Mouse (Mus musculus) midbrain, embryonic 15.5 days (tissue): Measurements from ENCODE around the gene Ppard. TPM values are rescaled to one million over a fixed set of nuclear protein-coding genes. Genes with fewer than 3 reads are reported as not detected.

Source experiments
- ATAC-seq: fragments of 200-750 bp; cut with Nextera tagmentation; replicated peaks from 2 replicates; pipeline ENCODE4 v1.8.0; 2017; ENCODE audit warnings: moderate TSS enrichment
- H3K27ac ChIP-seq: fragments of 300-500 bp; sonication (generic); 2 replicates; pipeline ENCODE4 v1.5.1; 2015; ENCODE audit warnings: mild to moderate bottlenecking, inconsistent platforms
- H3K27me3 ChIP-seq: fragments of 300-500 bp; sonication (generic); replicated peaks from 2 replicates; pipeline ENCODE4 v1.6.1; 2015; ENCODE audit warnings: inconsistent platforms
- H3K36me3 ChIP-seq: fragments of 300-500 bp; sonication (generic); replicated peaks from 2 replicates; pipeline ENCODE4 v1.6.1; 2015; ENCODE audit warnings: inconsistent platforms
- H3K4me1 ChIP-seq: fragments of 300-500 bp; sonication (generic); 2 replicates; pipeline ENCODE4 v1.6.1; 2015; ENCODE audit warnings: inconsistent platforms
- H3K4me2 ChIP-seq: fragments of 300-500 bp; sonication (generic); 2 replicates; pipeline ENCODE4 v1.6.1; 2015; ENCODE audit warnings: inconsistent platforms, mild to moderate bottlenecking, moderate library complexity
- H3K4me3 ChIP-seq: fragments of 300-500 bp; sonication (generic); 2 replicates; pipeline ENCODE4 v1.5.1; 2015; ENCODE audit warnings: mild to moderate bottlenecking, inconsistent platforms
- H3K9ac ChIP-seq: fragments of 300-500 bp; sonication (generic); 2 replicates; pipeline ENCODE4 v1.6.1; 2015; ENCODE audit warnings: mild to moderate bottlenecking, inconsistent platforms
- H3K9me3 ChIP-seq: fragments of 300-500 bp; sonication (generic); 2 replicates; pipeline ENCODE4 v1.6.1; 2016; ENCODE audit warnings: inconsistent platforms
- WGBS: fragments of 180-500 bp; shearing (Covaris S2); methylation state at CpG from one replicate; pipeline ENCODE4 v1.1.7; 2015; ENCODE audit warnings: mixed read lengths; 5-methylcytosine and 5-hydroxymethylcytosine counted together
- polyA plus RNA-seq: library from polyadenylated mRNA; unstranded; fragments of >200 nt; fragmentation: Nextera tagmentation; extraction: Ambion mirVana; gene quantifications from 2 replicates; pipeline ENCODE4 v1.2.1, GENCODE M21; 2015

The Ppard gene
- polyA plus RNA-seq = 1.8 TPM in 2 replicates

- H3K27me3 ChIP-seq = no peaks in the 10 kb centered on the region
- under 1% methylated on average over 51 of the region's 57 CpGs for WGBS
- peak within 1 kb of the TSS; percentile 93 for H3K4me2 ChIP-seq
- peak within 1 kb of the TSS; percentile 69 for H3K9ac ChIP-seq
- H3K4me1 ChIP-seq = peaks cover 17% of the 10 kb centered on the region
- H3K36me3 ChIP-seq = no peaks in the 10 kb centered on the region
- peak within 1 kb of the TSS; percentile 71 for H3K27ac ChIP-seq
- H3K9me3 ChIP-seq = no peaks in the 10 kb centered on the region
- H3K4me3 ChIP-seq = peak within 1 kb of the TSS; percentile 78
- ATAC-seq = peak; percentile 95
These were observed at the start of gene Ppard for GRCm38 (mm10) chr17:28232475-28233060. Gene Ppard (plus strand): TSS chr17:28232700.

- no peak for ATAC-seq
- Histone ChIP-seq H3K4me1 (peaks cover 15% of the 10 kb centered on the region; the same call in 1 of the 2 replicates), H3K36me3 (0 out of 2 replicates have a peak, but pooled peaks cover 4% of the 10 kb centered on the region), H3K4me3 (no peak overlapping the region), H3K4me2 (no peak overlapping the region), H3K9ac (no peak overlapping the region), H3K27me3 (no peaks in the 10 kb centered on the region), H3K9me3 (no peaks in the 10 kb centered on the region), H3K27ac (no peak overlapping the region; the same call in 1 of the 2 replicates)
- 85% methylated on average over 7 of the region's 7 CpGs for WGBS
These were observed 47.4 kb upstream of the Ppard start for GRCm38 (mm10) chr17:28184971-28185638.

DNA sequence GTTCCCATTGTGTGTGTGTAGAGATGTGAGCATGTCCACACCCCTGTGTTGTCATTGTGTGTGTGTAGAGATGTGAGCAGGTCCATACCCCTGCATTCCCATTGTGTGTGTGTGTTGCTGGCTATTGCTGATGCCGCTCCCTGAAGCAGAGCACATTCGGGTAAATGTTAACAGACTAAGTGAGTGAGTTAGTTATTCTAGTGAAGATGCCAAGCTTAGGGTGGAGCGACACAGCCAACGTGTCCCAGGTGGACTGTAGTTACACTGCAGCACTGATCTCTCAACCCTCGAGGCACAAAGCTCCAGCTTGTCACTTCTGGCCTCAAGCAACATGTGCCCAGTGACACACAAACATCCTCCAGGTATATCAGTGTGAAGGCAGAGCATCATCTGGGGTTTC is 44.2 kb upstream of the Ppard start:
- no peak overlapping the region for H3K27ac ChIP-seq
- no peak overlapping the region for H3K4me2 ChIP-seq
- H3K27me3 ChIP-seq = no peaks in the 10 kb centered on the region
- ATAC-seq = no peak
- H3K9ac ChIP-seq = no peak overlapping the region
- H3K9me3 ChIP-seq = no peaks in the 10 kb centered on the region
- H3K4me1 ChIP-seq = no peaks in the 10 kb centered on the region
- H3K4me3 ChIP-seq = no peak overlapping the region
- WGBS = 86% methylated on average over 5 of the region's 5 CpGs
- H3K36me3 ChIP-seq = peaks cover 20% of the 10 kb centered on the region

- no peak overlapping the region for H3K9ac ChIP-seq
- no peaks in the 10 kb centered on the region for H3K27me3 ChIP-seq
- H3K4me3 ChIP-seq = no peak overlapping the region
- H3K9me3 ChIP-seq = no peaks in the 10 kb centered on the region
- H3K36me3 ChIP-seq = peaks cover 33% of the 10 kb centered on the region
- no peak for ATAC-seq
- no peak overlapping the region for H3K27ac ChIP-seq
- 74% methylated on average over 1 of the region's 1 CpGs for WGBS
- H3K4me2 ChIP-seq = no peak overlapping the region
- H3K4me1 ChIP-seq = no peaks in the 10 kb centered on the region
These were observed 39.7 kb upstream of the Ppard start for GRCm38 (mm10) chr17:28192754-28193153.

DNA sequence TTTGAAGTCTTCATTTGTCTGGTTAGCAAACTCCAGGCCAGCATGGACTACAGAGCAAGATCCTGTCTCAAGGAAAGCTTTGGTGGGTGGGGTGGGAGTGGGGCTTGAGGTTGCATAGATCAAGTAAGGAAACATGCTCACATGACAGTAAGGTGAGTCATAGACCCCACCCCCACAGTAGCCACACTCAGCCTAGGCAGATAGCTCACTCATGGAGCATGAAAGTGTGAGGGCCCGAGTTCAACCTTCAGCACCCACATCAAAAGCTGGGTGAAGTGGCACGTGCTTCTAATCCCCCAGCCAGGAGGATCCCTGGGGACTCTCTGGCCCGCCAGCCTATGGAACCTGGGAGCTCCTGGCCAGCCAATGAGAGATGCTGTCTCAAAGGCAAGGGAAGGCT is 38.9 kb upstream of the Ppard start:
- Histone ChIP-seq H3K27me3 (no peaks in the 10 kb centered on the region), H3K4me3 (no peak overlapping the region), H3K4me1 (no peaks in the 10 kb centered on the region), H3K9me3 (no peaks in the 10 kb centered on the region), H3K27ac (no peak overlapping the region), H3K4me2 (no peak overlapping the region), H3K36me3 (peaks cover 33% of the 10 kb centered on the region), H3K9ac (no peak overlapping the region)
- 84% methylated on average over 3 of the region's 3 CpGs for WGBS
- no peak for ATAC-seq

DNA sequence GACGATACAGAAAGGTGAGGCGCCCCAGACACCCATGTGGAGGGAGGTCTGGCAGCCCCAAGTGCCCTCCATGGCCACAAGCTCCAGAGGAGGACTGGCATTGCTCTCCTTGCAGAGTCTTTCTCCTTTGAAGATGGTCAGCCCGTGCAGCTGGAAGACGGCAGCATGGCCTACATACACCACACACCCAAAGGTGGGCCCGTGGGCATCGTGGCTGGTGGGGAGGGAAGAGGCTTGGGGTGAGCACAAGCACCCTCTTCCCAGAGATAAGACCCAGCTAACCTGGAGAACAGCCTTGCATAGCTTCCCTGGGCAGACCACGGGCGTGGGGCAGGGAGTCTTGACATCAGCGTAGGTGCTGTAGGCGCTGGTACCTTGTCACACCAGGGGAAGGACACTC is 37.5 kb upstream of the Ppard start:
- H3K4me1 ChIP-seq = no peaks in the 10 kb centered on the region
- H3K36me3 ChIP-seq = peaks cover 37% of the 10 kb centered on the region

GRCm38 (mm10) chr17:28197646-28198045 is 34.9 kb upstream of the Ppard start:
- peaks cover 46% of the 10 kb centered on the region for H3K36me3 ChIP-seq
- no peak overlapping the region for H3K9ac ChIP-seq
- no peak overlapping the region for H3K4me2 ChIP-seq
- no peaks in the 10 kb centered on the region for H3K4me1 ChIP-seq
- H3K4me3 ChIP-seq = no peak overlapping the region
- ATAC-seq = no peak
- H3K27me3 ChIP-seq = no peaks in the 10 kb centered on the region
- H3K27ac ChIP-seq = no peak overlapping the region
- 75% methylated on average over 18 of the region's 18 CpGs for WGBS
- H3K9me3 ChIP-seq = no peaks in the 10 kb centered on the region

More for the DNA sequence above, 37.5 kb upstream of the Ppard start:
- Histone ChIP-seq H3K27ac (no peak overlapping the region), H3K9ac (no peak overlapping the region), H3K4me2 (no peak overlapping the region), H3K27me3 (no peaks in the 10 kb centered on the region), H3K9me3 (no peaks in the 10 kb centered on the region), H3K4me3 (no peak overlapping the region)
- 97% methylated on average over 10 of the region's 10 CpGs for WGBS
- no peak for ATAC-seq

DNA sequence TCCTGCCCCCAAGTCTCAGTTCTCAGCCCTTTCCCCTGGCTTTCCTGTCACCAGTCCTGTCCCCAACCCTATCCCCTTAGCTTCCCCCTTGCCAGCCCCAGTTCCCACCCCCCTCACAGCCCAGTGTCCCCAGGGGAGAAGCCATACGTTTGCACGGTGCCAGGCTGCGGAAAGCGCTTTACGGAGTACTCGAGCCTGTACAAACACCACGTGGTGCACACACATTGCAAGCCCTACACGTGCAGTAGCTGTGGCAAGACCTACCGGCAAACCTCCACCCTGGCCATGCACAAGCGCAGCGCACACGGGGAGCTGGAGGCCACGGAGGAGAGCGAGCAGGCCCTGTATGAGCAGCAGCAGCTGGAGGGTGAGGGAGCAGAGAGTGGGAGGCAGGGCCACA is 30.5 kb upstream of the Ppard start:
- 80% methylated on average over 14 of the region's 14 CpGs for WGBS

GRCm38 (mm10) chr17:28204052-28204720 is 28.3 kb upstream of the Ppard start:
- Histone ChIP-seq H3K4me3 (no peak overlapping the region), H3K9ac (no peak overlapping the region), H3K9me3 (no peaks in the 10 kb centered on the region), H3K27ac (no peak overlapping the region), H3K4me2 (no peak overlapping the region), H3K36me3 (peaks cover 33% of the 10 kb centered on the region; the same call in 1 of the 2 replicates), H3K27me3 (no peaks in the 10 kb centered on the region), H3K4me1 (no peaks in the 10 kb centered on the region; the same call in 1 of the 2 replicates)
- ATAC-seq = no peak; the same call in 1 of the 2 replicates
- WGBS = 35% methylated on average over 14 of the region's 14 CpGs

More for the DNA sequence above, 30.5 kb upstream of the Ppard start:
- peaks cover 36% of the 10 kb centered on the region; the same call in 1 of the 2 replicates for H3K36me3 ChIP-seq
- no peak for ATAC-seq
- no peaks in the 10 kb centered on the region for H3K4me1 ChIP-seq
- H3K4me2 ChIP-seq = no peak overlapping the region
- H3K9me3 ChIP-seq = no peaks in the 10 kb centered on the region
- no peak overlapping the region for H3K9ac ChIP-seq
- H3K4me3 ChIP-seq = no peak overlapping the region
- H3K27ac ChIP-seq = no peak overlapping the region
- H3K27me3 ChIP-seq = no peaks in the 10 kb centered on the region

- Histone ChIP-seq H3K9me3 (no peaks in the 10 kb centered on the region), H3K4me1 (no peaks in the 10 kb centered on the region; the same call in 1 of the 2 replicates), H3K27ac (no peak overlapping the region), H3K4me3 (no peak overlapping the region), H3K27me3 (no peaks in the 10 kb centered on the region), H3K4me2 (no peak overlapping the region), H3K36me3 (peaks cover 24% of the 10 kb centered on the region; the same call in 1 of the 2 replicates), H3K9ac (no peak overlapping the region)
- ATAC-seq = no peak
- WGBS = 90% methylated on average over 7 of the region's 8 CpGs
These were observed 27.1 kb upstream of the Ppard start for GRCm38 (mm10) chr17:28205443-28205842.

DNA sequence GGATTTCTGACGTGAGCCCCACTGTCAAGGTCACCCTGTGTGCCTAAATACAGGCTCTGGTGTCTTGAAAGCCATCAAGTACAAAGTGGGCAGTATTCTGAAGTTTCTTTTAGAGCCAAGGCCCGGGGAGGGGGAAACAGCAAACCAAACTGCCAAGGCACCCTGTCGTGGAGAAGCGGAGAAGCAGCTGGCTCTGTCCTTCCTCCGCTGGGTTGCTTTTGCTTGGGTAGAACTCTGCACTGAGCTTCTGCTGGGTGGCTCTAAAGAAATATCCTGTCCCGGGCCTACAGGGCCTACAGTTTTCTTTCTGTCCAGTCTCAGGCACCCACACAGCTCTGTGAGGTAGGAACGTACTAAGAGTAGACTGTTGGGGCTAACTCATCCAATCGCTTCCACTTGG is 25.4 kb upstream of the Ppard start:
- Histone ChIP-seq H3K27me3 (no peaks in the 10 kb centered on the region), H3K4me3 (no peak overlapping the region), H3K4me2 (no peak overlapping the region), H3K9ac (no peak overlapping the region), H3K27ac (no peak overlapping the region), H3K36me3 (peaks cover 11% of the 10 kb centered on the region; the same call in 1 of the 2 replicates), H3K9me3 (no peaks in the 10 kb centered on the region), H3K4me1 (no peaks in the 10 kb centered on the region; the same call in 1 of the 2 replicates)
- ATAC-seq = no peak
- WGBS = 74% methylated on average over 8 of the region's 8 CpGs

- Histone ChIP-seq H3K27ac (no peak within 1 kb of the TSS), H3K9ac (no peak within 1 kb of the TSS)
- 0 out of 2 replicates have a peak, but pooled peaks have one; percentile 37 for ATAC-seq
These were observed 24.7 kb upstream of the Ppard start, which contains the start of gene Def6 for GRCm38 (mm10) chr17:28207591-28208313. Gene Def6 (plus strand): TSS chr17:28207778.

More at GRCm38 (mm10) chr17:28207591-28208313, 24.7 kb upstream of the Ppard start, which contains the start of gene Def6:
- Histone ChIP-seq H3K4me2 (peak within 1 kb of the TSS; percentile 29), H3K36me3 (peaks cover 4% of the 10 kb centered on the region; the same call in 1 of the 2 replicates), H3K27me3 (no peaks in the 10 kb centered on the region), H3K4me1 (no peaks in the 10 kb centered on the region; the same call in 1 of the 2 replicates), H3K4me3 (peak within 1 kb of the TSS; percentile 15; the same call in 1 of the 2 replicates), H3K9me3 (no peaks in the 10 kb centered on the region)
- WGBS = 24% methylated on average over 26 of the region's 26 CpGs
